Mouse (Mus musculus) hindlimb bud, embryonic 11.5 days (tissue): ENCODE results near the gene Trmt61a.

Experiments used
- DNase-seq: peaks from one replicate; pipeline ENCODE4 v3.0.0-alpha.2; 2012; ENCODE audit warnings: low read depth, low spot score; ENCODE audit errors: extremely low spot score

Gene Trmt61a

DNA sequence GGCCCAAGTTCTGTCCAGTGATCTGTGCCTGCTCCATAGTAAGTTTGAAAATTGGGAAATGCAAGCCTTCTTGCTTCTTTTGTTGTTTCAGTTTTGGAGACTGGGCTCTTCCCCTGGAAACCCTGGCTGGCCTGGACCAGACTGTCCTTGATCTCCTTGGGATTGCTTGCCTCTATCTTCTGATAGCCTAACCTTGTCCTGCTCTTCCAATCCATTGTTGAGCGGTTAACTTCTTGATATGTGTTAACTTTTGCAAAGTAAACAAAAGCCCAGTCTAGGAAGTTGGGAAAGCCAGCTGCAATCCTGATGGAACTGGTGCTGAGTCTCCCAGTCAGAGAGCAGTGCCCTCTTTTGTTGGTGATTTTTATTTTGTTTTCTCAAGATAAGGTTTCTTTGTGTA lies 50.1 kb downstream of the Trmt61a start:
- no peak for DNase-seq

DNA sequence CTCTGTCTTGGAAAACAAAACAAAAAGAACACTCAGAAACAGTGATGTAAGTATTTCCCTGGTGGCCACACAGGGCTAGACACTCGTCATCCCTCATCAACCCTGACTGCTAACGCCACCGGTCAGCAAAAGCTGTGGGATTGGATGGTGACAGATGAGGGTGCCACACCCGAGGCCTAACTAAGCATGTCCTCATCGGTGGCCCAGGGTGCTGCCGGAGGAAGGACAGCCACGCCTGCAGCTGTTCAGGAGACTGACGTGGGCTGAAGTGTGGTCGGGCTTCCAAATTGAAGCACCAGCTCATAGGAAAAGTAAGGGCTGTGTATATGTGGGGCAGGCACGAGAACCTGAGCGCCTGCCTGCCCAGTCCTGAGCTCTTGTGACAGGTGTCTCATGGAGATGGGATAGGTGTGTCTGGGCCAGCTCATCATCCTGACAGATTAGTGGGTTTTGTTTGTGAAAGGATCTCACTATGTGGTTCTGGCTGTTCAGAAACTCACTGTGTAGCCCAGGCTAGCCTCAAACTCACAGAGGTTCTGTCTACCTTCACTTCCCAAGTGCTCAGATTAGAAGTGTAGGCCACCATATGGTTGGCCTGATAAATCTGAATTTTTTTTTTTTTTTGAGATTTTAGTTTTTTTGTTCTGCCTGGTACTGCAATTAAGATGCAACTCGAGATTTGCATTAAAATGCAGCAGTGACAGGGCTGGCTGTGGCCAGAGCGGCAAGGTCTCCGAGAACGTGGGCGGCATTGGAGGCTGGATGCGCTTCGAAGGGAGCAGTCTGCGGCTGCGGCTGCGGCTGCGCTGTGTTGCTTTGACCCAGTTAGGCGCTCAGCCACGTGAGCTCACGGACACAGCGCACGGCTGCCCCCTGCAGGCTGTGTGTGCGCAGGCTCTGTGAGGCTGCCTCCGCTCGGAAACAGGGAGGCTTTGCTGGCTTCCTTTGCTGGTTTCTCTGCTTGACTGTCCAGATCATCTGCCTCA lies 54.2 kb downstream of the Trmt61a start:
- DNase-seq = peak; percentile 53

DNA sequence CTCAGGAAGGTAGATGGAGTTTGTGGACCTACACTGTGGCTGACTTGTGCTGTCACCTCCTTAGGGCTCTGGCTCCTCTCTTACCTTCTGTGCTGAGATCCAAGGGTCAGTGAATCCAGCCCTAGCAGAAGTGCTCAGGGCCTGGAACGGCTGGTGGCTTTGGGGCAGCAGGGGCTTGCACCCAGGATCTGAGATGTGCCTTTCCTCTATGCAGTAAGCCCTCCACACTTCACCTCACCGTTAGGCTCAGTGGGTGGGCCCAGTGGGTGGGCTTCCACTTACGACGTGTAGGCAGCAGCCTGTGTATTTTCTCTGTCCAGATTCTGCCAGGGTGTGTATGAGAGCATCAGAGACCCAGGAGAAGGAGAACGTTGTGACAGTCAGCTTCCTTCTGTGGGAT lies 55.0 kb downstream of the Trmt61a start:
- DNase-seq = no peak
